Mouse (Mus musculus): ENCODE measurements around the gene Prkce.
A peak's percentile ranks its signal among the peaks of the same experiment; 100 is the strongest.

Prkce gene

DNA sequence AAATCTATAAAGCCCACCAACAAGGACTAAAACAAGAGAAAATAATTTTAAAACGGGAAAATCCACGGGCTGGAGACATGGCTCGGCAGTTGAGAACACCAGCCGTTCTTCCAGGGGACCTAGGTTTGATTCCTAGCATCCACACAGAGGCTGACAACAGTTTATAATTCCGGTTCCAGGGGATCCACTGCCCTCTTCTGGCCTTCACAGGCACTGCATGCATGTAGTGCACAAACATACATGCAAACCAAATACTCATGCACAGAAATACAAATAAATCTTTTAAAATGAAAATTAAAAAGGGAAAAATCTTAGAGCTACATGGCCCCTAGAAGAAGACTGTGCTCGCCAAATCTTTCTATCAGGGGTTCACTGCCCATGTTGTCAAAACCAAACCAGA, 87.4 kb downstream of the Prkce start:
- no peak for DNase-seq (ENCODE audit: low read depth in 2 of 2, low spot score in 2 of 2)

DNA sequence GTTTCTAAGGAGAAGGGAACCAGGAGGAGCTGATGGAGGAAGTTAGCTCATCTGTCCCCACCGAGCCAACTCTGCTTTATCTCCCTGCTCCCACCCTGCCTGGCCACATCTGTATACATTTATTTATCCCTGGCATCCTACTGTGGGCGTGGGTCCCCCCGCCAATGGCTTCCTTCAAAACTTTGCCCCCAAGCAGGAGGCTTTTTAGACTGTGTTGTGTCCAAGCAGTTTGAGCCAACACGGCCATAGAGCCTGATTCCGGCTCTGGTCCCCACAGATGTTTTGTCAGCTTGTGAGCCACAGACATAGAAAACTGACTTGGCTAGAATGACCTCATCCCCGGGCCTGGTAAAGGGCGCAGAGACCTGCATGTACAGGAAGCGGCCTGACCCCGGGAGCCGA, 89.1 kb downstream of the Prkce start:
- no peak for DNase-seq (ENCODE audit: low read depth in 2 of 2, low spot score in 2 of 2)

DNA sequence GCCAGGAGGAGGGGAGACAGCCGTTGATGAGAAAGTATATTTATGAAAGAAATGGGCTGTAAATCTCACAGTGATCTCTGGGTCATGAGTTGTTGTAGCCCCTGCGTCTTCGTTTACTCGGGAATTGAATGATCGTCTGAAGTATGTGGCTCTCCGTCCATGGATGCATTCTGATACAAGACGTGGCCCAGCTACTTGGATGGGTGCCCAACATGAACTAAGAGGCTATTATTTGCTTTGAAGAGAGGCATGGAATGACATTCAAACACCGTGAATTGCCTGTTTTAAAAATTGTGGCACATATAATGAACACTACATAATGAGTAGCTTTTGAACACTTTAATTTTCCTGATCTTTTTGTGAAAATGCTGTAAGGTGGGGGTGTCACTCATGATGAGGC, 93.5 kb downstream of the Prkce start:
- DNase-seq (ENCODE audit: low read depth in 2 of 2, low spot score in 2 of 2) = no peak

DNA sequence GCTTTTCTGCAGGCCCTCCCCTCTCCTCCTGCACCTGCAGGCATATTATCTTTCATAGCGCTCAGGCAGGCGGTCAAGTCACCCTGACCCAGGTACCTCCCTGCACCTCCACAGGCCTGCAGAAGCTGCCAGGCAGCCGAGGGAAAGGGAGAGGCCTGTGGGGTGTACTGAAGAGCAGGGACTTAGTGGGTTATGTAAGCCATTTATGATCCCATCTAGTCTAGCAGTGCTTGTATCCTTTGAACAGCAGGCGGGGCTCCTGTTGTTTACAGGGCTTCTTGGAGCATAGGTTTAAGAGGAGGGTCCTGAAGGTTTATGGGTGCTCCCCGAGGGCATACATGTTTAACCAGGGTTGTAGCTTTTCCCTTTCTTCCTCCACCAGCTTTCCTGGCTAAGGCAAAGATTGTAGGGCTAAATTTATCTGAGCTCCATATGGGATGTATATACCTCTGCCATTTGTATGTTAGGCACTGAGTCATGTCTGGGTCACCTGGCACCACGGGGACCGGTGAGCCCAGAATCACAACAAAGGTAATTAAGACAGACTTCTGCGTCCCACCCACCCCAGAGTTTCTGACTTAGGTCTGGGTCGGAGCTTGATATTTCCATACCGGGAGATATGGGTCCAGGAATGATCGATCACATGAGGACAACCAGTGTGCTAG, 96.5 kb downstream of the Prkce start:
- no peak for DNase-seq (ENCODE audit: low read depth in 2 of 2, low spot score in 2 of 2)

DNA sequence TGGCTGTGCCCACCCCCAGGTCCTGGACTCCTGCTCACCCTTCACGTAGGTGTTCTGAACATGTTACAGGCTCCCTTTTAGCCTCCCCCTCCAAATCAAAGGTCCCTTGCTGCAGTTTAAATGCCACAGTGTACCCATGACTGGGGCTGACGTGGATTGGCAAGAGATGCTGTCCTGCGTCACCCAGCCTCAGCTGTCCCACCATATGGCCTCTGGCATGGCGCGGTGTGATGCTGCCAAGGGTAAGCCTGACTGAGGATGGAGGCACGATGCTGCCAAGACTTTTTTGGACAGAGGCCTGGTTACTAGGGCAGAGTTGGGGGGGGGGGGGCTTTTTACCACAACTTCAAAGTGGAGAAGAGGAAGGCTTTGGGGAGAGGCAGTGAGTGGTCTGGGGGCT, 98.5 kb downstream of the Prkce start:
- DNase-seq (ENCODE audit: low read depth in 2 of 2, low spot score in 2 of 2) = no peak

DNA sequence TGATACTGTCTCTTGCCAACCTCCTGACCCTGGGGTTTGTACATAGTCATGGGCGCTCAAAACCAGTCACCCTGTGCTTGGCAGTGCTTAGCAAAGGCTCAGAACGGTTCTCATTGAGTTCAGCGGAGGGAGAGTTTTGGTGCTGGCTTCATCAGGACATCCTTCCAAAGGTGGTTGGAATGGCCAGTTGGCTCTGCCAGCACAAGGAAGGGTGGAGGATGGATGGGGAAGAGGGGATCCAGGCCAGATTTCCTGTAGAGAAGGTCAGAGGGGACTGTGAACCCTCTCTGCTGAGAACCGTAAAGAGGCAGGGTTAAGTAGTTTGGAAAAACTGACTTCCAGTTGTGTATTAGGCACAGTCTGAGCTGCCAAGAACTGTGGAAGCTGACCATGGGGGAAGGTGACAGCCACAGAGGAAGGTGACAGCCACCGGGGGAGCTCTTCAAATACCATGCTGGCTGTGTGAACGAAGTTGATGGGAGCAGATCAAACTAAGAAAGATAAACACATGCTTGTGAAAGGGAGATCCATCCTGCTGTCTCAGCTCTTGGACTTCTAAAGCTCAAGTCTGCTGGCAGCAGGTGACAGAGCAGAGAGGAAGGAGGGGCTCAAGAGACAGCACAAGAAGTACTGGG, 99.7 kb downstream of the Prkce start:
- no peak for DNase-seq (ENCODE audit: low read depth in 2 of 2, low spot score in 2 of 2)

DNA sequence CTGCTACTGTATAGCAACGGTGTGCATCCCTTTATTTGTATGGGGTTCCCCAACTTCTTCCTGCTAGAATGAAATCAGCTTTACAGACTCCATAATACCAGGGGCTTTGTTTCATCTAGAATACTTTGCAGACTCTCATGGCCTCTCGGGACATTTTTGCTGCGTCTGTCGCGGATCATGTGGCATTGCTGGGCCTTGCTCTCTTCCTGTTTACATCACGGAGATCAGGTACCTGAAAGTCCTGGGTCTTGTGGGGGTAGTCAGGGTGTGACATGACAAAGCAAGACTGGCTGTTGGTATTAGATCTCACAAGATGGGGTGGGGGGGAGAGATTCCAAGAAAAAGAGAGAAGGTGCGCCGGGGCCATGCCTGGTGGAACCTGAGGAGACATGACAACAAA, 102.1 kb downstream of the Prkce start:
- no peak for DNase-seq (ENCODE audit: low read depth in 2 of 2, low spot score in 2 of 2)

DNA sequence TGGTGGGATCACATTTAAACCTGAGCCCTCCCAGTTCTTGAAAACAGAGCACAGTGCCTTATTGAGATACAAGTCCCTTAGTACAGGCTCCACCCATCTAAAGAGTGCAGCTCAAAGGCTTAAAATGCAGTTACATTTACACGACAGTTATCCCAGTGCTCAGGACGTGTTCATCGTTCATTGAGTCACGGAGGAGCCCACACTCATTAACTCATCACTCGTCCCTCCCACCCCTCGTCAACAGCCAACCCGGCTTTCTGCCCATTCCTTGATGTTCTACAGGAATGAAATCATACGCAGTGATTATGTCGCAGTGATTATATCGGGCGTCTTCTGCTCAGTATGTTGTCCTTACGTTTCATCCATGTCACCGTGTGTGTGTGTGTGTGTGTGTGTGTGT, 102.9 kb downstream of the Prkce start:
- no peak for DNase-seq (ENCODE audit: low read depth in 2 of 2, low spot score in 2 of 2)

DNA sequence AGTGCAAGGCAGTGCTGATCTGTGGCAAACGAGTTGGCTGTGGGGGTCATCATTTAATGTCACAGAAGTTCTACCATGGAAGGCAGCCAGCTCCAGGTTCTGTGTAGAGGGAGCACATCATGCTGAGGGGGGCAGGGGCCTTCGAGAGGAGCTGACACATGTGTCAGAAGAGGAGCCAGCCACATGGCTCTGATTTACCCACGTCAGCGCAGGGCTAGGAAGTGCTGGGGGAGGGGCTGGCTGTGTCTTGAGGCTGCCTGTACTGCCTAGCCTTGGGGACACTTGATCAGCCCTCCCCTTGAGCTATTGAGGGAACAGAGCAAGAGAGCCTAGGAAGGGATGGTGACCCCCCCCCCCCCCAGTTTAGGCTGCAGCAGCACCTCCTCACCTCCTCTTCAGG, 103.7 kb downstream of the Prkce start:
- DNase-seq (ENCODE audit: low read depth in 2 of 2, low spot score in 2 of 2) = no peak

DNA sequence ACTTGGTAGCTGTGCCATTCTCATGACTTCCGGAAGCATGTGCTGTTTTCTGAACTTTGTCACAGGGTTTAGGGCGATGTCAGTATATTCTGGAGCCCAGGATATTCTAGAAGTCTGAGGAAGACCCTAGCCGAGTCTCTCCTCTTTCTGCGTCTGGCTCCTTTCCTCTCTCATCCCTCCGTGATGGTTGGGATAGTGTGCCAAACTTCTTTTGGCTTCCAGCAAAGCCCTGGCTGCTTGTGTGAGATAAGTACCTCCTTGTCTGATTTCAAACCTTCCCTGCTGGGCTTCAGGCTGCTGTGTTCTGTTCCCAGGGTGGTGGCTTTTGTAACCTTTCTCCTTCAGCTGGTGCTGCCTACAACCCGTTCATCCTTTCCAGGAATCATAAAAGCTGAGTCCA, 105.4 kb downstream of the Prkce start:
- no peak for DNase-seq (ENCODE audit: low read depth in 2 of 2, low spot score in 2 of 2)

DNA sequence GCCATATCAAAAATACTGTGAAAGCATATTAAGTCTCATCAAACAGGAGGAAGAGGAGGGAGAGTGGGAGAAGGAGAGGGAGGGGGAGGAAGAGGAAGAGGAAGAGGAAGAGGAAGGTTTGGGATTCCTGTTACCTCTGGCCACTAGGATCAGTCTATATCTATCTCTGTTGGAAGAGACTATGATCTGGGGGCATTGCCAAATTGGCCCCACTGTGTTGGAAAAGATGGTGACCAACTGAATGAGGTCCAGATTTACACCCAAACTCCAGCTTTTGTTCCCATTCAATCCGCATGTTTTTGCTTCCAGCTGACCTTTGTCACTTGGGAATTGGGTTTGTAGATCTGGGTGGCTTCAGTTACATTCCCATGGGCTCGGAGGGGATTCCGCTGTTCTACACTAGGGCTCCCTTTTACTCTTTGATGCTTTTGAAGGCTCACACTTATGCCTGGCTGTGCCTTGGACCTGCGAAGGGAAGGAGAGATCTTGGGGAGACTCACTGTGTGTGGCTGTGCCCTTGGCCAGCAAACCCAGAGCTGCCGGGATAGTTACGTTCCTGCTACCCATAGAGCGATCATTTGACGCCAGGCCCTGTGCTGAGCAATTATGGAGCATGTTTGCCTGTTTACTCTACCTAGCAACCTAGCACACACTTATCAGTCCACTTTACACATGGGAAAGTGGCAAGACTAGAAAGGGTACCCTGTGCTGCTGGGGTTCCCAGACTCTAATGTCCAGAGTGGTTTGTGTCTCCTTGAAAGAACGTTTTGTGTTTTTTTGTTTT, 106.2 kb downstream of the Prkce start:
- DNase-seq (ENCODE audit: low read depth in 2 of 2, low spot score in 2 of 2) = no peak

DNA sequence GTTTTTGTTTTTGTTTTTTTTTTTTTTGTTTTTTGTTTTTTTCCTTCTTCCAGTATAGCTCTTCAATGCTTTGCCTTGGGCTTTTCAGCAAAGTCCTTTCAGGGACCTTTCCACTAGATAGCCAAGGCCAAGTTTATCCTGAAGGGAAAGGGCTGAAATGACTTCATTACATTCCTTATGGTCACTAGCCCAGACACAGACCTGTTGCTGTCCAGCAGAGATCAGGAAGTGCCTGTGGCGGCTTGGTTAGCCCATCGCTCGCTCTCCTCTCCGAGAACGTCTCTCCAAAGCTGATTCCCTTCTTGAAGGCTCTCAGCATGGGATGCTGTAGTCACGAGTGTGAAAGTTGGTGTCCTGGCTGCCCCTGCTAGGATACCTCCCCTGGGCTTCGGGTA, 106.8 kb downstream of the Prkce start:
- no peak for DNase-seq (ENCODE audit: low read depth in 2 of 2, low spot score in 2 of 2)

DNA sequence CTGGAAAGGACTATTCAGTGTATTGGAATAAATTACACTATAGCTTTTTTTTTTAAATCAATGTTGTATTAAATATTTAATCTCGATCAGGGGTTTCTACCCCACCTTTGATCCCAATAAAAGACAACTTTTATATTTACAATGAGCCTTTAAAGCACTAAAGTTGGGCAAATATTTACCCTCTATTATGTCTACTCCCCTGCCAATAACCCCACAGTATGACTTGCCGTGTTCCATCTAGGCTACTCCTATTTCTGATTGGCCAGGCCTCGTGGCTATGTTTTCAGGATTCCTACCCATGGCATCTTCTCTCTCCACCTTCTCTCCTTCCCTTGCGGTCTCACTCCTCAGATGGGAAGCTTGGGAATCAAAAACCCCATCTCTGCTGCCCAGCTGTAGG, 108.8 kb downstream of the Prkce start:
- DNase-seq (ENCODE audit: low read depth in 2 of 2, low spot score in 2 of 2) = no peak

DNA sequence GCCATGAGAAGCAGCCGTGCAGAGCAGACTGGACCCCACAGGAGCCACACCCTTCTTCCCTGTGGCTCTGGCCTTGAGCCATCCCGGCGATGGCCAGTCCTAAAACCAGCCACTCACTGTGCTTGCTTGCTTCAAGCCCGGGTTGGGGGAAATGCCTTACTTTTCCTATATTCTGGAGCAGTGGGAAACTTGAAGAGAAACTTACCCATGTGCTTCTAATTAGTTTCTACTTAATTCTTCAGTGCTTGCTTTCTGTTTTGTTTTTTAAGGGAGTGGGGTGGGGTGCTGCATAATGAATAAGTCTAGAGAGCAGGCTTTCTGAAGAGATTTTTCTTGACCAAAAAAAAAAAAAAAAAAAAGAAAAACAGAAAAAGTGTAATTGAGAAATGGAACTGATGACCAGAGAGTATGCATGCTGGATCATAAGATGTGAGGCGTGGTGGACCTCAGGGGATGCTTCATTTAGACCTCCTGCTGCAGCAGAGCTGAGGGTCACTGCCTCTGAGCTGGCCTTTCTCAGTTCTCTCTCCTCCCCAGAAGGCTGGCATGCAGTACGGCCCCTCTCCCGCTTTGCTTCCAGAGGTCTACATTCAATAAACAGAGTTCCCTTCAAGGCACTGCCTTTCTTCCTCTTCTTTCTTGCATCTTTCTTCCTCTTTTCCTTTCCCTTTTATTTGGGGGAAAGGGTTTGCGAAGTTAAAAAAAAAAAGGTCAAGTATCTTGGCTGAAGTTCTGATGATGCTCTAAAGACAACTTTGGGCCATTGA, 109.6 kb downstream of the Prkce start:
- no peak for DNase-seq (ENCODE audit: low read depth in 2 of 2, low spot score in 2 of 2)

DNA sequence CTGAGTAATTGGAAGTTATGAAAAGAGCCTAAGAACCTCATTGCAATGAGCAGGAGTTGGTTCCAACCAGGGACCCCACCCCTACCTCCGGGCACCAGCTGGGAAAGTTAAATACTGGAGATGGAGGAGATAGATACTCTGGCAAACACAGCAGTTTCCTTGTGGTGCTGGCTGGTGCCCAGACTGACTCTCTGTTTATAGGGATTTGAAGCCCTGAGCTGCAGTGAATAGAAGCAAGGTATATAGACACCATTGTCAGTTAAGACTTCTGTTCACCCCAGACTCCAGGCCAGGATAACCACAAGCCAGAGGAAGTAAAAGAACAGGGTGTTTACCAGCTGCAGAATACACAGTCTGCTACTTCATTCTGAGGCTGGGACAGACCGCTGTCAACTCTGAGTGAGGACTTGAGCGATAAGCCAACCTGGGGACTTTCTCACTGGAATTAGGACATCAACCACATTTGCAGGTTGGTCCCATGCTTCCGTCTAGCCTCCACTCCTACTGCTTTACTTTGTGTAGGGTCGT, 110.5 kb downstream of the Prkce start:
- DNase-seq (ENCODE audit: low read depth in 2 of 2, low spot score in 2 of 2) = no peak

DNA sequence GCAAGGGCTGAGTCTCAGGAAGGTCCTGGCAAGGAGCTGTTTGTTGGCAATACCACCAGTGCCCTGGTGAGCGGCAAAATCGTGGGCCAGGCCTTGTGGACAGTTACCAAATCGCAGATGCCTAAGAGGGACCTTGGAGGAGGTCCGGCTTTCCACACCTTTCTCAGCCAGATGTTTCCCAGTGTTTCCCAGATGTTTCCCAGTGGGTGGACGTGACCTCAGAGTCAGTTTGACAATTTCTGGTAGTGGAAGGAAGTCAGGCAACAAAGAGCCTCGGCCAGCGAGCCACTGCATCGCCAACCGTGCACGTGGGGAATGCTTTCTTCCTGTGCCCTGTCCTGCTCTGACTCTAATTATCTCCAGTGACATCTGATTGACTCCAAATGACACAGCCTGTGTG, 112.2 kb downstream of the Prkce start:
- DNase-seq (ENCODE audit: low read depth in 2 of 2, low spot score in 2 of 2) = no peak

DNA sequence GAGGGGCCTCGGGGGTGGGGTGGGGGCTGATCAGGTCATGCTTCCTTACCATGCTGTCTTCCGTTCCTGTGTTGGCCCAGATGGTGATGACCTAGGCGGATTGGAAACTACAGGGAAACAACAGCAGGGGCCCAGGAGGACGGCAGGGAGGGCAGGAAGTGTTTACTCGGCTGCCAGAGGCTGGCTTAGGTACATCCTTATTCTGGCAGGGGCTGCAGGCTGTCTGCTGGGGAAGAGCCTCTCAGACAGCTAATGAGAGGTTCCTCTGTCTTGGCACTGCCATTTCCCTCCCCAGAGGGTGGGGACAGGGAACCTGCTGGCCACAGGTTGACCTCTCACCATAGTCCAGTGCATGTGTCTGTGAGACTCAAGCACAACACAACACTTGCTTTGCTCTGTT, 116.2 kb downstream of the Prkce start:
- no peak for DNase-seq (ENCODE audit: low read depth in 2 of 2, low spot score in 2 of 2)

DNA sequence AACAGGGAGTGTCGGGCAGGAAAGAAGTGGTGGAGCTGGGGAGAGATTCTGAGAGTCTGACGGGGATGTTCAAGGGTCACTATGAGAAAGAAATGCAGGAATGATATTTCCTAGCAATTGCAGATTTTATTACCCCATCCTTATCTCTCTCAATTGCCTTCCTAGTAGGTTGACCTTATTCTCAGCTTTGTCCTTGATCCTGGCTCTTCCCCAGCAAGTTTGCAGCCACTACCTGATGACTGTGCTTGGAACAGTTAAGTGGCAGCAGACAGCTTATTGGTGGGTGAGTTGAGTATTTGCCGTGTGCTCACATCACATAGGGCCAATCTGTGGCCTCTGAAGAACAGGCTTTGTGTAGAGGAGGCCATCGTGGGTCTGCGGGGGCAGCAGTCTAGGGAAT, 117.5 kb downstream of the Prkce start:
- DNase-seq (ENCODE audit: low read depth in 2 of 2, low spot score in 2 of 2) = no peak

DNA sequence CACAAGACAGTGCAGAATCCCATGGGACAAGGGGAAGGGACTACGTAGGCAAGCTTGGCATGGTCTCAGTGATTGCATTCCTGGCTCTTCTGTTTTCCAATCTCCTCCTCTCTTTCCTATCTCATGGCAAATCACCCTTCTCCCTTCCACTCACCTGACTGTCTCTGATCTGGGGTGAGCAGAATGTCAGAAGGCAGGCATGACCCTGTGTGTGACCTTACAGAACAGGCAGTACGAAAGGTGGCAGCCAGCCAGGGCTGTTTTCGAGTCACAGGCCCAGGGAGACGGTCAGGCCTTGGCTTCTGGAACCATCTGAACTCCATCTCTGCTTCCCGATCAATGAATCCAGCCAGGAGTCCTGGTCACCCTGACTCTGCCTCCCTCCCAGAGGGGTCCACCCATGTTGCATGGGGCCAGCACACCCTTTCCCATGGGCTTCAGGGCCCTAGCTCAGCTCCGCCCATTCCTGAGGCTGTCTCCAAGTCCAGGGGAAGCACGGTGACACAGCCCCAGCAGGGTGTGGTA, 119.2 kb downstream of the Prkce start:
- DNase-seq (ENCODE audit: low read depth in 2 of 2, low spot score in 2 of 2) = no peak

DNA sequence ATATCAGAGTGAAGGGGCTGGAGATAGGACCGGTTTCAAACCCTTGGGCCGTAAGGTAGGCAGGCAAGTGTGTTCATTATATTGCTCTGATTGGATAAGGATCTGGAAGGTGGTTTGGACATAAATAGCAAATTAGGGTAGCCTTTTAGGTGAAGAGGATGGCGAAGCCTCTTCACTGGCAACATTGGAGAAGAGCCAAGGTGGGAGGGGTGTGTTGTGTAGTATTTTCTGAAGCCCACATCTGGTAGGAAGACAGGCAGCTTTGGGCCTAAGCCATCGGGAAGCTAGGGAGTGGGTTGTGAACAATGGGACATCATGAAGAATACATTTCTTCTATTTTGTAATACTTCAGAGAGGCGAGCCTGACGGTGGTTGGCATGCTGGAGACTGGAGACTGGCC, 125.1 kb downstream of the Prkce start:
- DNase-seq (ENCODE audit: low read depth in 2 of 2, low spot score in 2 of 2) = no peak

DNA sequence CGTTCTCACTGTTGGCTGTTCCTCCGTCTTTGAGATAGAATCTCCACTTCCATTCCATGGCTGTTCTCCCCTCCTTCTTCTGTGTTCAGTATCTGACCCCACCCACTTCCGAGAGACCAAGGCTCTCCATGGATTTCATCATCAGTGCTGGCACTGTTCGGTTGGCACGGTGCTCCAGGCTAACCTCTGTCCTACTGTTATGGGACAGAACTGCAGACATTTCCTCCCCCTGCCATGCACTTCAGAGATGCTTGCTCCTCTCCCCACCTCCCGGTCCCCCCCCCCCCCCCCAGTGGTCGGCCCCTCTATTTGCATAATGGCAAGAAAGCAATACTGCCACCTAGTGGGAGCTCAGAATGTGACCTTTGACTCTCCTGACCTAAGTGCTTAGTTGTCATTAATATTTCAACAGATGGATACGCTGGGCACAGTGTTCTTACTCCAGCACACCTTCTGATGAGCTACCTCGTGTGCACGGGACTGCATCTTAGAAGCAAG, 125.7 kb downstream of the Prkce start:
- DNase-seq (ENCODE audit: low read depth in 2 of 2, low spot score in 2 of 2) = peak; percentile 27 to 54
